Mouse (Mus musculus) MN1 (cell line): ENCODE measurements around the gene Xntrpc.

Experiments
- DNase-seq: peaks from one replicate; pipeline ENCODE4 v3.0.0-alpha.2; 2016; ENCODE audit warnings: low spot score

Xntrpc gene

GRCm38 (mm10) chr7:102081784-102082183, 16.3 kb downstream of the Xntrpc start:
- no peak for DNase-seq

GRCm38 (mm10) chr7:102082816-102083215, 17.3 kb downstream of the Xntrpc start, which contains the start of gene Trpc2:
Trpc2 (plus strand) TSS chr7:102083116.
- DNase-seq: no peak

- DNase-seq: no peak
Observed at GRCm38 (mm10) chr7:102084041-102084696, 18.7 kb downstream of the Xntrpc start.

- no peak for DNase-seq
Observed at GRCm38 (mm10) chr7:102087336-102087735, 21.8 kb downstream of the Xntrpc start.

GRCm38 (mm10) chr7:102099760-102100661, 34.5 kb downstream of the Xntrpc start:
- peak; percentile 34 for DNase-seq

- DNase-seq: no peak
Observed at GRCm38 (mm10) chr7:102100868-102101267, 35.4 kb downstream of the Xntrpc start.

- DNase-seq: no peak
Observed at GRCm38 (mm10) chr7:102101487-102101886, 36.0 kb downstream of the Xntrpc start, which contains the start of gene Art1. Art1 (plus strand) TSS chr7:102101743.

GRCm38 (mm10) chr7:102102241-102102640, 36.7 kb downstream of the Xntrpc start:
- DNase-seq: no peak

GRCm38 (mm10) chr7:102102696-102103095, 37.2 kb downstream of the Xntrpc start:
- no peak for DNase-seq

- DNase-seq: no peak
Observed at GRCm38 (mm10) chr7:102103555-102103954, 38.0 kb downstream of the Xntrpc start.

GRCm38 (mm10) chr7:102104126-102104525, 38.6 kb downstream of the Xntrpc start:
- no peak for DNase-seq

GRCm38 (mm10) chr7:102106700-102107141, 41.2 kb downstream of the Xntrpc start:
- no peak for DNase-seq

- no peak for DNase-seq
Observed at GRCm38 (mm10) chr7:102108206-102108605, 42.7 kb downstream of the Xntrpc start.

GRCm38 (mm10) chr7:102109171-102109570, 43.7 kb downstream of the Xntrpc start, which contains the start of gene Art5:
Art5 (minus strand) TSS chr7:102109489.
- DNase-seq: no peak

GRCm38 (mm10) chr7:102109746-102110145, 44.2 kb downstream of the Xntrpc start:
- no peak for DNase-seq

- DNase-seq: no peak
Observed at GRCm38 (mm10) chr7:102113151-102113729, 47.7 kb downstream of the Xntrpc start.

GRCm38 (mm10) chr7:102116579-102117331, 51.2 kb downstream of the Xntrpc start, which contains the start of gene Chrna10:
Chrna10 (minus strand) TSS chr7:102116828.
- no peak for DNase-seq

GRCm38 (mm10) chr7:102117382-102117781, 51.9 kb downstream of the Xntrpc start:
- DNase-seq: no peak

- DNase-seq: no peak
Observed at GRCm38 (mm10) chr7:102120326-102120725, 54.8 kb downstream of the Xntrpc start.

- no peak for DNase-seq
Observed at GRCm38 (mm10) chr7:102132395-102132794, 66.9 kb downstream of the Xntrpc start.

- DNase-seq: no peak
Observed at GRCm38 (mm10) chr7:102137464-102137863, 72.0 kb downstream of the Xntrpc start.

GRCm38 (mm10) chr7:102137898-102138297, 72.4 kb downstream of the Xntrpc start:
- DNase-seq: no peak
